Mouse (Mus musculus) heart, postnatal 0 days (tissue): ENCODE measurements around the gene Camta1.

Source experiments
- CTCF ChIP-seq: IDR thresholded peaks from 2 replicates; pipeline ENCODE4 v1.5.1; 2016; ENCODE audit warnings: antibody characterized with exemption, control low read depth, low read depth
- EP300 ChIP-seq: IDR thresholded peaks from 2 replicates; pipeline ENCODE4 v1.6.1; 2016; ENCODE audit warnings: antibody characterized with exemption, low read depth

DNA sequence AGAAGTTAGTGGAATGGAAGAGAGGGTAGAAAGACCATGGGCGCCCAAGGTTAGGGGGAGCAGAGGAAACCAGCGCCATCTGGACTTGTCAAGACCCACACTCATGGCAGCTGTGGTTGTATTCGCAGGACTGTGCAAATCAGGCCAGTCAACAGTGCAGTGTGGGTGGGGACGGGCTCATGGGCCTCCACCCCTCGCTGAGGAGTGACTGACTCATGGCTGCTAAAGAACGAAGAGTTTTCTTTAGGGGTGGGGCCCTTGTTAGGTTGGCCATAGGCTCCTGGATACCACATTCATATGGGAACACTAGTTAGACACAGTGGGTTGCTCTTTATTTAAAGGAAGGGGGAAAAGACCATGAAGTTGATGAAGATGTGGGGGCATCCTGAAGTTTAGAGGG is 383.7 kb downstream of the Camta1 start:
- TF ChIP-seq CTCF (no peak), EP300 (no peak)
